Mouse (Mus musculus): Measurements from ENCODE around the gene Plscr1. TPM values are rescaled to one million over a fixed set of nuclear protein-coding genes. Genes with fewer than 3 reads are reported as not detected.
A peak's percentile ranks its signal among the peaks of the same experiment; 100 is the strongest.

Plscr1 gene
- polyA plus RNA-seq (2015; fragmentation: Nextera tagmentation; extraction: Ambion mirVana), result 82.2 and 82.5 TPM in 2 replicates

- Histone ChIP-seq H3K27ac (ENCODE audit: low read length) (peak within 1 kb of the TSS; percentile 99), H3K9me3 (ENCODE audit: low read length) (no peaks in the 10 kb centered on the region; the same call in 1 of the 2 replicates), H3K9ac (replicated peaks; ENCODE audit: low read length) (peak within 1 kb of the TSS; percentile 83), H3K4me1 (ENCODE audit: insufficient read depth, low read length) (peaks cover 29% of the 10 kb centered on the region), H3K36me3 (ENCODE audit: insufficient read depth, low read length) (no peaks in the 10 kb centered on the region), H3K27me3 (ENCODE audit: insufficient read depth, low read length) (no peaks in the 10 kb centered on the region), H3K4me3 (ENCODE audit: low read length) (peak within 1 kb of the TSS; percentile 71), H3K4me2 (replicated peaks; ENCODE audit: low read depth, low read length) (peak within 1 kb of the TSS; percentile 60)
- 18% methylated on average over 7 of the region's 7 CpGs for WGBS
- ATAC-seq (ENCODE audit: low FRiP score, low TSS enrichment), result no peak
Measured at GRCm38 (mm10) chr9:92249447-92249852, at the start of gene Plscr1. Plscr1 (plus strand) TSS chr9:92249750.

DNA sequence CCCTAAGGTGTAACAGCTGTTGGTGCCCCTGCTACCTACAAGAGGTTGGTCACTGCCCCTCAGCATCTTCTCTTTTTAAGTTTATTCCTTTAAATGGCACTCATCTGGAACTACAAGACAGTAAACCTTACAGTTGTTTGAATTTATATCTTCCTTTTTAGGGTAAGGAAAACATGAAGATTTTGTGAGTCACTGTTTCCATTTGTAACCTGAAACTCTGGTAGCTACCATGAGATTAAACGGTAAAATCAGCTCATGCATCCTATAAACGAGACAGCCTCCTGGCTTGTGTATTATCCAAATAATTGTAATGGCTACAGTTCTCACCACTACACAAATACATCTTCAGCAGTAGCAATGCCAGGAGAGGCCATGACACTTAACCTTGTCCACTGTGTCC lies 45.2 kb upstream of the Plscr1 start:
- WGBS, result 10% methylated on average over 2 of the region's 2 CpGs
- no peaks in the 10 kb centered on the region for H3K4me1 ChIP-seq (ENCODE audit: insufficient read depth, low read length)

DNA sequence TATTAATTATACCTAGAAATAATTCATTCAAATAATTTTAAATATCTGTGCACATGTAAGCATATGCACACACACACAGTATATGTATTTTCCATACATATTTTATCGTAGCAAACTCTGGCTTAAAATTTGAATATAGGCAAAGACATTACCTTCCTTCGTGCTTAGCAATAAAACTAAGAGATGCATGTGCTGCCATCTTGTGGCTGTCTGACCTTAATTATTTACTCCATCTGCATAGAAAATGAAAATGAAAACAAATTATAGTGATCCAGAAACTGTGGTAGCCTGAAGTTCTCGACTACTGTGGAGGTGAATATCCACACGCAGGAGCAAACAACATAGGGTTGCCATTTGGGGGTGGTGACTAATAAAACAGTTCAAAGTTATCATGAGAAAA lies 42.2 kb upstream of the Plscr1 start:
- ATAC-seq (ENCODE audit: low FRiP score, low TSS enrichment), result no peak
- no peaks in the 10 kb centered on the region for H3K9me3 ChIP-seq (ENCODE audit: low read length)
- H3K27ac ChIP-seq (ENCODE audit: low read length), result no peak overlapping the region
- no peak overlapping the region for H3K4me2 ChIP-seq (replicated peaks; ENCODE audit: low read depth, low read length)
- no peak overlapping the region for H3K4me3 ChIP-seq (ENCODE audit: low read length)
- no peaks in the 10 kb centered on the region for H3K4me1 ChIP-seq (ENCODE audit: insufficient read depth, low read length)
- no peaks in the 10 kb centered on the region for H3K27me3 ChIP-seq (ENCODE audit: insufficient read depth, low read length)
- 51% methylated on average over 4 of the region's 4 CpGs for WGBS
- no peaks in the 10 kb centered on the region for H3K36me3 ChIP-seq (ENCODE audit: insufficient read depth, low read length)
- no peak overlapping the region for H3K9ac ChIP-seq (replicated peaks; ENCODE audit: low read length)

More for the DNA sequence above, 45.2 kb upstream of the Plscr1 start:
- Histone ChIP-seq H3K4me2 (replicated peaks; ENCODE audit: low read depth, low read length) (no peak overlapping the region), H3K27ac (ENCODE audit: low read length) (no peak overlapping the region), H3K36me3 (ENCODE audit: insufficient read depth, low read length) (no peaks in the 10 kb centered on the region), H3K9ac (replicated peaks; ENCODE audit: low read length) (no peak overlapping the region), H3K27me3 (ENCODE audit: insufficient read depth, low read length) (no peaks in the 10 kb centered on the region), H3K4me3 (ENCODE audit: low read length) (no peak overlapping the region), H3K9me3 (ENCODE audit: low read length) (no peaks in the 10 kb centered on the region)
- ATAC-seq (ENCODE audit: low FRiP score, low TSS enrichment), result no peak

DNA sequence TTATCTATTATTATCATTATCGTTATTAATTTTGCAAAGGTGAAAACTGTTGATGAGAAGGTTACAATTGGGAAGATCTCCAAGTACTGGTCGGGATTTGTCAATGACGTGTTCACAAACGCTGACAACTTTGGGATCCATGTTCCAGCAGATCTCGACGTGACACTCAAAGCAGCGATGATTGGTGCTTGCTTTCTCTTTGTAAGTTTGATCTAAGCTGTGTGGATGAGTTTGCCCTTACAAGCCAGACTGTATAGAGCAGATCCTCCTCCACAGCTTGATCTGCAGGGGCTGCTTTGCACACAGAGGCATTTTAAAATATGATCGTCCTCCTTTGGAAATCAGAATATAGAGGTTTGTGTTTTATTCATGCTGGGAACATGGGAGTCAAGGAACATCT lies 41.8 kb upstream of the Plscr1 start:
- ATAC-seq (ENCODE audit: low FRiP score, low TSS enrichment), result no peak
- Histone ChIP-seq H3K27me3 (ENCODE audit: insufficient read depth, low read length) (no peaks in the 10 kb centered on the region), H3K9me3 (ENCODE audit: low read length) (no peaks in the 10 kb centered on the region), H3K36me3 (ENCODE audit: insufficient read depth, low read length) (no peaks in the 10 kb centered on the region), H3K4me1 (ENCODE audit: insufficient read depth, low read length) (no peaks in the 10 kb centered on the region), H3K4me3 (ENCODE audit: low read length) (no peak overlapping the region), H3K9ac (replicated peaks; ENCODE audit: low read length) (no peak overlapping the region), H3K27ac (ENCODE audit: low read length) (no peak overlapping the region), H3K4me2 (replicated peaks; ENCODE audit: low read depth, low read length) (no peak overlapping the region)
- WGBS, result 79% methylated on average over 8 of the region's 8 CpGs

DNA sequence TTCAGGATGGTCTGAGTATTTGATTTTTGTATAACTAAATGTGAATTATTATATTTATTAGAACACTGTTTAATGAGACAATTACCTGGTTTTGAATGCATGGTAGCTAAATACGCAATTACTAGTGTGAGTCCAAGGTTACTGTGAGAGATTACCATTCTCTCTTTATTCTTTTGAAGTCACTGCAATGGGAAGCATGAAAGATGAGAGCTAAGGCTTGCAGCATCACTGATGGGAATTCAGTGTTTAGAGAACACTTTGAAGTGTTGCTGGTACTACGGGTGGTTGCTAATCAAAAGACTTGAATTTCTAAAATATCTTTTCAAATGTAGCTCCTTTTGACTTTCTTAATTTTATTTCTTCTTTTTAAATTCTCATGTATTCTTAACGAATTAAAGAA lies 39.7 kb upstream of the Plscr1 start:
- ATAC-seq (ENCODE audit: low FRiP score, low TSS enrichment), result no peak
- H3K9me3 ChIP-seq (ENCODE audit: low read length), result no peaks in the 10 kb centered on the region
- H3K4me2 ChIP-seq (replicated peaks; ENCODE audit: low read depth, low read length), result no peak overlapping the region
- H3K9ac ChIP-seq (replicated peaks; ENCODE audit: low read length), result no peak overlapping the region
- H3K27ac ChIP-seq (ENCODE audit: low read length), result no peak overlapping the region
- H3K27me3 ChIP-seq (ENCODE audit: insufficient read depth, low read length), result no peaks in the 10 kb centered on the region
- WGBS, result 87% methylated on average over 3 of the region's 3 CpGs
- H3K4me3 ChIP-seq (ENCODE audit: low read length), result no peak overlapping the region
- no peaks in the 10 kb centered on the region for H3K4me1 ChIP-seq (ENCODE audit: insufficient read depth, low read length)
- no peaks in the 10 kb centered on the region for H3K36me3 ChIP-seq (ENCODE audit: insufficient read depth, low read length)

DNA sequence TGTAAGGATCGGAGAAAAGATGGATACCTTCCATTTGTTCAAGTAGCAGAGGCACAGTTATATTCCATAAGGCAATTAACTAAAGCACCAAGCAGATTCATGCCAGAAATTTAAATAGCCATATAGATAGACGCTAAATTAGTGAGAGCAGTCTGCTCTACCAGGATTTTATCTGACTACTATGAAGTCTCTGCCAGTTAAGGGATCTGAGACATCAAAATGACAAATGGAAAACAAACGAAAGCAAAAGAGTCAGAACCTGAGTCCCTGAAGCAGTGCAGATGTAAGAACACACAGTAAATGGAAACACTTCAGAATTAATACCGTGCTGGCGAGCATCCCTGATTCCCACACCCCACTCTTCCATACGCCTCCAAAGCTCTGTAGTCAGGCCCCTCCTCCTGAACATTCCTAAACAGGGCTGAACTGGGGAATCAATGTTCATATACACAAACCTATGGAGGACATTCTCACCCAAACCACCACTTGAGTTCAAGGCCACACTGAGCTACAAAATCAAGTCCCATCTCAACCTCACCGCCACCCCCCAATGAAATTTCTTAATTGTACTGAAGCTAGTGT lies 39.1 kb upstream of the Plscr1 start:
- H3K9me3 ChIP-seq (ENCODE audit: low read length), result no peaks in the 10 kb centered on the region
- H3K36me3 ChIP-seq (ENCODE audit: insufficient read depth, low read length), result no peaks in the 10 kb centered on the region
- H3K4me2 ChIP-seq (replicated peaks; ENCODE audit: low read depth, low read length), result no peak overlapping the region
- no peaks in the 10 kb centered on the region for H3K4me1 ChIP-seq (ENCODE audit: insufficient read depth, low read length)
- H3K4me3 ChIP-seq (ENCODE audit: low read length), result no peak overlapping the region
- no peak for ATAC-seq (ENCODE audit: low FRiP score, low TSS enrichment)
- no peaks in the 10 kb centered on the region for H3K27me3 ChIP-seq (ENCODE audit: insufficient read depth, low read length)
- H3K9ac ChIP-seq (replicated peaks; ENCODE audit: low read length), result no peak overlapping the region
- 73% methylated on average over 7 of the region's 7 CpGs for whole genome bisulfite sequencing
- no peak overlapping the region for H3K27ac ChIP-seq (ENCODE audit: low read length)

DNA sequence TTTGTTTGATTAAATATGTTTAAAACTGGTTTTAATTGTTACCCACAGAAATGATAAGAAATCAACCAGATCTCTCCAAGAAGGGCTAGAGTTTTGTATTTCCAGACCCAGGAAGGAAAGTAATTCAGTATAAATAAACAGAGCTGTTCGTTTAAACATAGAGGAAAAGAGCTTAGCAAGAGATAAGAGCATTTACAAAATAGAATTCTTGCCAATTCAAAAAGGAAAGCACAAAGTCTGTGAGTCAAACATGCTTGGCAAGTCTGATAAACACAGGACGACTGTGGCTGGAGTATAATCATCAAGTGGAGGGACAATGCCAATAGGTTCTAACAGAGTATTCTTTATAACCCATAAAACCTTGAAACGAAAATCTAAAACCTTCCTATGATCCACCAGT lies 38.5 kb upstream of the Plscr1 start:
- no peak for ATAC-seq (ENCODE audit: low FRiP score, low TSS enrichment)
- 63% methylated on average over 3 of the region's 3 CpGs for WGBS
- no peaks in the 10 kb centered on the region for H3K9me3 ChIP-seq (ENCODE audit: low read length)

DNA sequence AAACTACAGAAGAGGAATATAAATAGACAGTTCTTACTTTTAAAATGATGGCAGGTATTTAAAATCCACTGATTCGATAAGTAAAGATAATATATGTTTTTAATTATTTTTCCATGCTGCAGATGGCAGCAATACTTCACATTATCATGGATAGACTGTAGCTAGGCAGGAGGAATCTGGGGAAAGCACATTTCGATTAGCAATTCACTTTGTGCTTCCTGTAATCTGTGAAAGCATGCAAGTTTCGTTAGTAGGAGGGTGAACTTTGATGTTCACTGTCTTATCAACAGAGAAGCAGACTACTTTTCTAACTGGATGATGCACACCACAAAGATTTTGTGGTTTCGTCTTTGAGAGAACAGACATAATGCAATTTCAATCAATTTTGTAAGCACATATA lies 32.1 kb upstream of the Plscr1 start:
- ATAC-seq (ENCODE audit: low FRiP score, low TSS enrichment), result no peak
- Histone ChIP-seq H3K4me1 (ENCODE audit: insufficient read depth, low read length) (0 out of 2 replicates have a peak, but pooled peaks cover 3% of the 10 kb centered on the region), H3K4me2 (replicated peaks; ENCODE audit: low read depth, low read length) (no peak overlapping the region), H3K9me3 (ENCODE audit: low read length) (no peaks in the 10 kb centered on the region), H3K27ac (ENCODE audit: low read length) (no peak overlapping the region), H3K27me3 (ENCODE audit: insufficient read depth, low read length) (no peaks in the 10 kb centered on the region), H3K36me3 (ENCODE audit: insufficient read depth, low read length) (no peaks in the 10 kb centered on the region), H3K9ac (replicated peaks; ENCODE audit: low read length) (no peak overlapping the region), H3K4me3 (ENCODE audit: low read length) (no peak overlapping the region)
- 57% methylated on average over 4 of the region's 4 CpGs for WGBS

More for the DNA sequence above, 38.5 kb upstream of the Plscr1 start:
- Histone ChIP-seq H3K9ac (replicated peaks; ENCODE audit: low read length) (no peak overlapping the region), H3K27ac (ENCODE audit: low read length) (no peak overlapping the region), H3K36me3 (ENCODE audit: insufficient read depth, low read length) (no peaks in the 10 kb centered on the region), H3K4me3 (ENCODE audit: low read length) (no peak overlapping the region), H3K27me3 (ENCODE audit: insufficient read depth, low read length) (no peaks in the 10 kb centered on the region), H3K4me2 (replicated peaks; ENCODE audit: low read depth, low read length) (no peak overlapping the region), H3K4me1 (ENCODE audit: insufficient read depth, low read length) (no peaks in the 10 kb centered on the region)

DNA sequence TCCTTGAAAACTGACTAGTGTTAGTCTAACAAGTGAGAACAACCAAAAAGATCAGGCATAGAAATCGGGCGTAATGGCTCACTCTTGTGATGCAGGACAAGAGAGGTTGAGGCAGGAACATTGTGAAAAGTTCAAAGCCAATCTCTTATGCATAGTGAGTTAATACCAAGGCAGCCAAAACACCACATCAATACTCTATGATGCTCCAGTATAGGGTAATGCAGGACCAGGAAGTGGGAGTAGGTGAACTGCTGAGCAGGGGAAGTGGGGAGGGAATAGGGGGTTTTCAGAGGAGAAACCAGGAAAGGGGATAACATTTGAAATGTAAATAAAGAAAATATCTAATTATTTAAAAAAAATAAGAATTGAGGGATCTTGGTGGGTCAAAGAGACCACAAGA lies 31.7 kb upstream of the Plscr1 start:
- Histone ChIP-seq H3K4me1 (ENCODE audit: insufficient read depth, low read length) (0 out of 2 replicates have a peak, but pooled peaks cover 3% of the 10 kb centered on the region), H3K27me3 (ENCODE audit: insufficient read depth, low read length) (no peaks in the 10 kb centered on the region), H3K4me3 (ENCODE audit: low read length) (no peak overlapping the region), H3K9ac (replicated peaks; ENCODE audit: low read length) (no peak overlapping the region), H3K27ac (ENCODE audit: low read length) (no peak overlapping the region), H3K9me3 (ENCODE audit: low read length) (no peaks in the 10 kb centered on the region), H3K36me3 (ENCODE audit: insufficient read depth, low read length) (no peaks in the 10 kb centered on the region), H3K4me2 (replicated peaks; ENCODE audit: low read depth, low read length) (no peak overlapping the region)
- no peak for ATAC-seq (ENCODE audit: low FRiP score, low TSS enrichment)
- 91% methylated on average over 2 of the region's 2 CpGs for WGBS

- no peak for ATAC-seq (ENCODE audit: low FRiP score, low TSS enrichment)
- Histone ChIP-seq H3K9me3 (ENCODE audit: low read length) (no peaks in the 10 kb centered on the region), H3K4me3 (ENCODE audit: low read length) (no peak overlapping the region), H3K27me3 (ENCODE audit: insufficient read depth, low read length) (no peaks in the 10 kb centered on the region), H3K9ac (replicated peaks; ENCODE audit: low read length) (no peak overlapping the region), H3K36me3 (ENCODE audit: insufficient read depth, low read length) (no peaks in the 10 kb centered on the region), H3K27ac (ENCODE audit: low read length) (no peak overlapping the region), H3K4me1 (ENCODE audit: insufficient read depth, low read length) (0 out of 2 replicates have a peak, but pooled peaks cover 3% of the 10 kb centered on the region), H3K4me2 (replicated peaks; ENCODE audit: low read depth, low read length) (no peak overlapping the region)
- 47% methylated on average over 3 of the region's 3 CpGs for WGBS
Measured at GRCm38 (mm10) chr9:92220151-92220550, 29.4 kb upstream of the Plscr1 start.

Data from kidney, embryonic 16.5 days (tissue).